Mouse (Mus musculus): ENCODE data around the gene Svs1.
"Not testable (repeated sequence)": the region's sequence is repeated elsewhere in the genome, so short reads cannot be mapped to it uniquely, and the experiment has no call there.

Gene Svs1

DNA sequence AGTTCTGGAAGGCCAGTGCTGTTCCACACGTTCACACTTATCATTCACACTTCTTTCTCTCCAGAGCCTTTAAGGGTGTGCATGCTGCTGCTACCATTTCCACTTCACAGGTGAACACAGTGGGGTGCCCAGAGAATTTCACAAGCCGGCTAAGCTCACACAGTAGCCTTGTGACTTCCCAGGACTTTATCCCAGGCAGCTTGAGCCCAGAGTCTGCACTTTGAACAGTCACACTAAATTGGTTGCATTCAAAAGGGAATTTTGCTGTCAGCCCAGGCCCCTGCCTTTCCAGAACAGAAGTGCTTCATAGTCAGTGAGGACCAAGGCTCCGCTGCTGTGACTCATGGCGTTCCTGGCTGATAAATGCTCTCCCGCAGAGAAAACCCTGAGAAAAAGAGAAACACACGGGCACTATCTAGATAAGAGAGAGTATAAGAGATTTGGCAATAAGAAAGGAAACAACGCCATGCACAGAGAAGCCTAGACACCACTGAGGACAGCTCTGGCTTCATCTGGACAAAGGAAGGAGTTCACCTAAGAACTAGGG lies at the start of gene Svs1:
Svs1 (plus strand) TSS at position 418 of the 547 bp plus-strand sequence.
- DNase-seq (ENCODE audit: low spot score in 2 of 2), result no peak

DNA sequence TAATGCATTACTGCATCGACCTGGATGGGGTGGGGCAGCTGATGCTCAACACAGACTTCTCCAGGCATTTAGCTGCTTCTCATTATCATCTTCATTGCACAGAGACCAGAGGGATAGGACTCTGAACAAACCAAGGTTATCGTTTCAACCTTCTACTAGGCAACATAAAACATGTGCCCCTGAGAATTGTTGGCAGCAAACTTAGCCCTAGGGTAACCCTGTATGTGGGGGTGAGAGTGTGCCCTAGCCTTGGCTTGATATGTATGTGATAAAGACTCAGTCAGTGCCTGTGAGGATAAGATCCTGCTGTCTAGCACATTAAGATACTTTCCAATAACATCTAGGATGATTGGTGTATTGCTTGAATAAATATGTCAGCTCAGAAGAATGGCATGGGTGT lies 37.1 kb upstream of the Svs1 start:
- no peak for DNase-seq (ENCODE audit: low spot score in 2 of 2)

DNA sequence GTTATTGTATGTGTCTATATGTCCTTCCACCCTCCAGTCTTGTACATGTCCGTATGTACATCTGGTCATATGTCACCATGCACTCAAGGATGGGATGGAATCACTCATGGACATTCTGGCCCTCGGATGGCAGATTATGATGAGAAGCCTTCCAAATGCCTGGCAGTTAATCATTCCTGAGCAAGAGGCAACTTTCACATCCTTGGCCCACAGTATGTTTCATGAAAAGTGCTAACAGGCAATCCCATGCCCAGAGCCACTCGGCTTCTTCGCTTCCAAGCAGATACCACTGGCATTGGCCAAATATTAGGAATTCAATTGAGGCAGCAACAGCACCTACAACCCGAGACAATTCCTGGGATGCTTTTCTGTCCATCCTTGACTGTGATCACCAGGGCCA lies 36.0 kb upstream of the Svs1 start:
- DNase-seq (ENCODE audit: low spot score in 2 of 2), result no peak

DNA sequence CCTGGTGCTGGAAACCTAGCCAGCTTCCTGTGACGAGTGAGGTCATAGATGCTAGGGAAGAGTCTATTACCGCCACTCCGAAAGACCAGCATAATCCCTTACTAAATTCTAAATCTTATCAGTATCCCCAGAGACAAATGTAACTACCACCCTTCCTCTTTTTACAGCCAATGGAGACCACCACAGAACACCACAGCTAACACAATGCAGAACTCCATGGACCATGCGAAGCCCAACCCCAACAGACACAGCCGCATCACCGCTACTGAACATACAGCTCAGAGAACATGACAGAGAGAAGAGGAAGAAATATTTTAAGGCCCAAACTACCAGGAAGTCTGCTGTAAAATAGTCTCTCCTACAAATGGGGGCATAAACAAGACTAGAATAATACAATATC lies 35.0 kb upstream of the Svs1 start:
- no peak for DNase-seq (ENCODE audit: low spot score in 2 of 2)

GRCm38 (mm10) chr6:48953220-48953619 lies 33.4 kb upstream of the Svs1 start:
- no peak for DNase-seq (ENCODE audit: low spot score in 2 of 2)

GRCm38 (mm10) chr6:48954211-48954610 lies 32.5 kb upstream of the Svs1 start:
- DNase-seq (ENCODE audit: low spot score in 2 of 2), result no peak

DNA sequence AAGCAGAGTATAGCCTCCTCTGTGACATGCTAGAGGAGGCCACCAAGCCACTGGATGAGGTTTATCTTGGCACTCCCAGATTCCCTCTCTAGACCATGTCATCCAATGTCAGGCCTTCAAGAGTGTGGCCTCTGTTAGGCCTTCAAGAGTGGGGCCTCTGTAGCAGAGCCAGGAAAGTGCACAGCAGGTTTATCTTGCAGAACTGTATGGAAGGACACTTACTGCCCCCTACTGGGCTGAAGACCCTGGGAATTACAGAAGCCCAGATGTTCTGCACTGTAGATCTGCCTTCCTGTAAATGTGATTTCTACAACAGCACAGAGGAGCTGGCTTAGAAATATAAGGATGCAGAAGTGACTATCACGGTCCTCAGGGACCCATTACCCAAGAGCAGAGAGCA lies 31.7 kb upstream of the Svs1 start:
- DNase-seq (ENCODE audit: low spot score in 2 of 2), result peak in 1 of 2 experiments; percentile 35

- no peak for DNase-seq (ENCODE audit: low spot score in 2 of 2)
Observed at GRCm38 (mm10) chr6:48956785-48957184, 29.9 kb upstream of the Svs1 start.

DNA sequence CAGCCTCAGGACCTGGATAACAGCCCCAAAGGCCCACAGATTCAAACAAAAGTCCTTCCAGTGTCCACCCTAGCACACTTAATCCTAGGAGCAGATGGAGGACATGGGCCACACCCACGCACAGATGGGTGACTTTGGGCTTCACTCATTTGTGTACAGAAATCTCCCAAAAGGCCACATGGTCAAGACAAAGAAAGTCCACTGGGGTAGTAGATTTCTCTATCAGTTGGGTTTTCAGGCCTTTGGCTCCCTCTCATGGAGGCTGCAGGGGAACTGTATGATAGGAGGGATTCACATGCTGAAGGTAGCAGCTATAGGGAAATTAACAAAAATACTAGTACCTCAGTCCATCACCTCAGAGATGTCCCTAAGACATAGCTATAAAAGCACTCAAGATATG lies 28.6 kb upstream of the Svs1 start:
- DNase-seq (ENCODE audit: low spot score in 2 of 2), result peak in 1 of 2 experiments; percentile 13

DNA sequence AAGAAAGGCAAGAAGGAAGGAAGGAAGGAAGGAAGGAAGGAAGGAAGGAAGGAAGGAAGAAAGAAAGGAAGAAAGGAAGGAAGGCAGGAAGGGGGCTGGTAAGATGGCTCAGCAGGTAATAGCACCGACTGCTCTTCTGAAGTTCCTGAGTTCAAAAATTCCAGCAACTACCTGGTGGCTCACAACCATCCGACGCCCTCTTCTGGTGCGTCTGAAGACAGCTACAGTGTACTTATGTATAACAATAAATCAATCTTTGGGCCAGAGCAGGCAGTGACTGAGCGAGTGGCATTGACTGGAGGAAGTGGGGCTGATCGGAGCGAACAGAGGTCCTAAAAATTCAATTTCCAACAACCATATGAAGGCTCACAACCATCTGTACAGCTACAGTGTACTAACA lies 27.5 kb upstream of the Svs1 start:
- DNase-seq (ENCODE audit: low spot score in 2 of 2), result not testable (repeated sequence)

DNA sequence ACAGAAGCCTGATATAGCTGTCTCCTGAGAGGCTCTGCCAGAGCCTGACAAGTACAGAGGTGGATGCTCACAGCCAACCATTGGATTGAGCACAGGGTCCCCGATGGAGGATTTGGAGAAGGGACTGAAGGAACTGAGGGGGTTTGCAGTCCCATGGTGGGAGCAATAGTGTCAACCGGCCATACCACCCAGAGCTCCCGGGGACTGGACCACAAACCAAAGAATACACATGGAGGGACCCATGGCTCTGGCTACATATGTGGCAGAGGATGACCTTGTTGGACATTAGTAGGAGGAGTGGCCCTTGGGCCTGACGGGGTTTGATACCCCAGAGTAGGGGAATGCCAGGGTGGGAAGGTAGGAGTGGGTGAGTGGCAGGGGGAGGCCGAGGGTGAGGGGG lies 20.0 kb upstream of the Svs1 start:
- not testable (repeated sequence) for DNase-seq (ENCODE audit: low spot score in 2 of 2)

DNA sequence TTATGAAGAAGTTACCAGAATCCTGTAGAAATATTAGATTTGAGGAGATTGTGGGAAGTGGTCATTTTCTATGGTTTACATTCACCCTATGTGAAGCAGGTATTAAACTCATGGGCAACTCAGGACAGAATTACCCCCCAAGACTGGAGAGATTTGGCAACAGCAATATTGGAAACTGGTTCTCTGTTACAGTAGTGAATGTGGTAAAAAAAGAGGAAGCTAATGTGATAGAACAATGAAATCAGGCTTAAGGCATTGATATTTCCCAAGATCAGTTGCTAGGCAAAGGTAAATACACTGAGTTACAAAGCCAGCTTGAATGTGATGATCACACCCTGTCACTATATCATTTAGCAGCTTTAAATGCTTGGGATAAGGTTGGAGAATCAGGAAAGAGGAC lies 18.8 kb upstream of the Svs1 start:
- DNase-seq (ENCODE audit: low spot score in 2 of 2), result no peak

DNA sequence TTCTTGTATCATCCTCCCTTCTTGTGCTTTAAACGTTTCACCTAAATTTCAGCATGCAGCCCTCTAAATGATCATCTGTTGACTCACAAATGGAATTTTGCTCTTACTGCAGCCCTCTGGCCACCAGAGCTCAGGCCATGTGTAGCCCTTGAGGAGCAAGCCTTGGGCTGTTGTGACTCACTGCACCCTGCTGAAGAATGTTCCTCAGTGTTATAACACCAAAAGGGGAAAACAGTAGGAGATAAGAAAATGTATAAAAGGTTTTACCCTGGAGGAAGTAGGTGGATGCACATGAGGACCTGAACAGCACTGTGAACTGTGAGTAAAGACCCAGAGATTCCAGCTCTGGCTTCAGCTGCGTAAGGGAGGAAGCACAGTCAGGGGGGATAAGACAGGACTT lies 12.0 kb upstream of the Svs1 start, which contains the start of gene Doxl2:
Doxl2 (plus strand) TSS at position 301 of the 400 bp plus-strand sequence.
- no peak for DNase-seq (ENCODE audit: low spot score in 2 of 2)

DNA sequence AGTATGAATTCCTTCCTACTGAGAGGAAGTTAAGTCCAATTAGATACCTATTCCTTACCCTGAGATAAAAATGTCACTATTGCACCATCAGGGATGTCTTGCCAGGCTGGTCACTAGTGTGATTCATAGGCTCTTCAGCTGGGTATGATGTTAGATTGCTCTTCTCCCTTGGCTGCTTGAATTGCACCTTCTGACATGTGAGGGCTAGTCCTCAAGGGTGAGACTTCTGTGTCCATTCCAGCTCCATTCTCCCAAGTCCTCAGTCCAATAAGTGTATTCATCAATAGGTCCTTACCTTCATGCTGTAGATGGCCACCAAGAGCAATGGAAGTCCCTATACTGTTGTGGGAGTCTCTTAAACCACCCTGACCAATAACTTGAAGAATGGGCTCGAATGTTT lies 7.0 kb upstream of the Svs1 start:
- no peak for DNase-seq (ENCODE audit: low spot score in 2 of 2)

DNA sequence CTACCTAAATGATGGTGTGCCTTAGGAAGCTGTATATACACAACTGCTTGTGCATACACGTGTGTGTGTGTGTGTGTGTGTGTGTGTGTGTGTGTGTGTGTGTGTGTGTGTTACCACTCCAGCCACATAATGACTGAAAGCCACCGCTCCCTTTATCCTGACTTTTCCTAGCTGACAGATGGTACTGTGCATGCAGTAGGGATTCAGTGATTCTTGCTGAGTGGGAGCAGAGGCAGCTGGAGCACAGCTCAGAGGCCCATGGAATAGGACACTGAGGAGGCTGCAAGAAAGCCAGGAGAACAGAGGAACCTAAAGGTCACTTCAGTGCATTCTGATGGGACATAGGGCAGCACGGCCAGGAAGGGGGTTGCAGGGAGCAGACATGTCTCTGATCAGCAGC lies 4.4 kb upstream of the Svs1 start:
- DNase-seq (ENCODE audit: low spot score in 2 of 2), result no peak

DNA sequence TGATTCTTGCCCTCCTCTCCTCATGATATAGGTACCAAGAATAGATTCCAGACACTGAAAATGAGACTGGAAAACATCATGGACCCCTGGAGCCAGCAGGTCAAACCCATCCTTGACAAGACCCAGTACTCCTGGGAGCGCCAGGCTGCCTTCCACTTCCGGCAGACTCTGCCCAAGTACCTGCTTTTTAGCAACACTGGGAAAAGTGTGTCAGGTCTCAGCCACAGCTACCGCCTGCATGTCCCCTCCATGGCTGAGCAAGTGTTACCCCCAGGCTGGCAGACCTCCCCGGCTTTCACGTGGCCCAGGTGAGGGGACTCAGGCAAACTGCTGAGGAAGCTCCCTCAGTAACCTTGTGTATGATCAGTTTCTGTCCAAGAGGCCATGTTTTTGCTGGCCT lies 3.3 kb downstream of the Svs1 start:
- DNase-seq (ENCODE audit: low spot score in 2 of 2), result no peak

GRCm38 (mm10) chr6:48991991-48992390 lies 5.3 kb downstream of the Svs1 start:
- DNase-seq (ENCODE audit: low spot score in 2 of 2), result no peak

DNA sequence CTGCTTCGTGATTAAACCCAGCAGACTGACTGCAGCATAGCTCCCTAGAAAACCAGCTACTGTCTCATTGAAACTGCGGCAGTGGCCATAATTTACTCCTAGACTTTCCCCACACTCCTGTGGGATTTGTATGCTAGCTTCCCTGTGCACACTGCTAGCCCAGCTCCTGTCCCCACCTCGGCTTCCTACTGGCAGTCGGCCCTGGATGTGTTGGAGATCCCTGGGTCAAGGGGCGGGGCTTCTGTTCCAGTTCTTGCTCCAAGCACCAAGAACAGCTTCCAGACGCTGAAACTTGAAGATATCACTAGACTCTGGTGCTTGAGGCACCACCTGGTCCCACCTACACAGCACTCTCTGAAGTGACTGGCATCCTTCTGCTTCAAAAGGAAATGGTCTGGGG lies 11.5 kb downstream of the Svs1 start:
- no peak for DNase-seq (ENCODE audit: low spot score in 2 of 2)

- no peak for DNase-seq (ENCODE audit: low spot score in 2 of 2)
Observed at GRCm38 (mm10) chr6:48998796-48999195, 12.1 kb downstream of the Svs1 start.

GRCm38 (mm10) chr6:49003381-49003780 lies 16.7 kb downstream of the Svs1 start:
- no peak for DNase-seq (ENCODE audit: low spot score in 2 of 2)

- DNase-seq (ENCODE audit: low spot score in 2 of 2), result peak in 1 of 2 experiments; percentile 50
Observed at GRCm38 (mm10) chr6:49007981-49008380, 21.3 kb downstream of the Svs1 start.

- no peak for DNase-seq (ENCODE audit: low spot score in 2 of 2)
Observed at GRCm38 (mm10) chr6:49008420-49009160, 21.9 kb downstream of the Svs1 start.

DNA sequence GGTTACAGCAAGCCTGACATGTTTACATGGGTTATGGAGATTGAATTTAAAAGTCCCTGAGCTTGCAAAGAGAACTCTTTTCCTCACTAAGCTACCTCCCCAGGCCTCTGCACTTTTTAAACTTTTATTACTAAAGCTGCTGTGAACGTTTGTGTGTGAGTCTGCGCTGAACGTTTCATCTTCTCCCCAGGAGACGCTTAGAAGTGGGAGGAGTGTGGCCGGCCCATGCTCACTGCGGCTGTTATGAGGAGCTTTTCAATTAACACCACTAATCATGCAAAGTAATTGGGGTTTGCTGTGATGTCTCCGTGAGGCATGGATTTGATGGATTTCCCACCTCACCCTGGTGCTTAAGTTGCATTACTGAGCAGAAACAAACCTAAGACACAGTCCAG lies 22.5 kb downstream of the Svs1 start:
- no peak for DNase-seq (ENCODE audit: low spot score in 2 of 2)

DNA sequence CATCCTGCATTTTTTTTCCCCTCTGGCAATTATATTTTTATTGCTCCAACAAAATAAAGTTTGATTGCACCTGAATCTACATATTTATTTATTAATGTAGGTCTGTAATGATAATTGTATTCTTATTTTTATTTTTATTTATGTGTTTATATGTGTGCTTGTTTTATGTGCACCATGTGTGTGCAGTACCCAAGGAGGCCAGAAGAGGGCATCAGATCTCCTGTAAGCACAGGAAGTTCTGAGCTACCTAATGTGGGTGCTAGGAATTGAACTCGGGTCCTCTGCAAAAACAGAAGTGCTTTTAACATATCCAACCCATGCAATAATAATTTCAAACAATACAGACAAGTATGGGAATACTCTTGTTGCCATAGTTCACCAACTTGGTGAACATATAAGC lies 23.0 kb downstream of the Svs1 start:
- DNase-seq (ENCODE audit: low spot score in 2 of 2), result no peak
